Mouse (Mus musculus): ENCODE results near the gene Dclk1.

DNA sequence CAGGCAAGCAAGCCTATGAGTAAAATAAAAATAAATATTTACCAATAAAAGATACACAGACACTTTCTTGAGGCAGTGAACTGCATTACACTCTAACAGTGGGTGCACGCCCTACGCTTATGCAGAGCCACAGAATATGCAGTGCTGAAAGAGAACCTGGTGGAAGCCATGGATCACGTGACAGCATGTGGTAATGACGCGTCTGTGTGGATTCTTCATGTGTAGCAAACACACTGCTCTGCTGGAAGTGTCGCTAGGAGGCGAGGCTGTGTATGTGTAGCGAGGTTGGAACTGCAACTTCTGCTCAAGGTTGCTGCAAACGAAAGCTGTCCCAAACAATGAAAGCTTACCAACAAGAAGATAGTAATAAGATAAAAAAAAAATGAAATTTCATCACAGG, 111.0 kb downstream of the Dclk1 start:
- TF ChIP-seq CTCF (IDR thresholded peaks at IDR 0.05; ENCODE audit: control insufficient read depth, insufficient read depth, insufficient read length) (no peak), USF1 (IDR thresholded peaks at IDR 0.05; ENCODE audit: low read depth) (peak; percentile 65), MYOD1 (IDR thresholded peaks at IDR 0.05; ENCODE audit: control insufficient read depth, insufficient read length, low read depth) (no peak), FOSL1 (IDR thresholded peaks at IDR 0.05; ENCODE audit: insufficient read depth, low read length, poor library complexity, severe bottlenecking) (no peak)
